Mouse (Mus musculus) lung, adult 2 months (tissue): ENCODE measurements around the gene Prss27.

Source experiments
- CTCF ChIP-seq: fragments of 200-500 bp; IDR thresholded peaks from 2 replicates; pipeline ENCODE4 v1.5.1; 2011; ENCODE audit warnings: mild to moderate bottlenecking, low read length, control low read depth; ENCODE audit not compliant: insufficient read depth
- POLR2A ChIP-seq: fragments of 200-500 bp; IDR thresholded peaks from 2 replicates; pipeline ENCODE4 v1.6.1; 2011; ENCODE audit warnings: low read depth, mild to moderate bottlenecking, control low read depth, low read length, borderline replicate concordance; ENCODE audit errors: extremely low read depth

- no peak for TF ChIP-seq CTCF
- no peak for TF ChIP-seq POLR2A
Observed at GRCm38 (mm10) chr17:23992789-23993553, 45.0 kb upstream of the Prss27 start.
